Mouse (Mus musculus) c-Kit-positive CD71-negative TER-119-negative erythroid progenitor cells, embryonic 14.5 days (primary cell): Measurements from ENCODE around the gene Defb23.

Experiments
- DNase-seq: peaks from one replicate; pipeline ENCODE4 v3.0.0-alpha.2; 2013; ENCODE audit warnings: low read depth

The Defb23 gene

GRCm38 (mm10) chr2:152464570-152465150 lies at the start of gene Defb23:
Gene Defb23 (minus strand): TSS chr2:152464620.
- DNase-seq = no peak

DNA sequence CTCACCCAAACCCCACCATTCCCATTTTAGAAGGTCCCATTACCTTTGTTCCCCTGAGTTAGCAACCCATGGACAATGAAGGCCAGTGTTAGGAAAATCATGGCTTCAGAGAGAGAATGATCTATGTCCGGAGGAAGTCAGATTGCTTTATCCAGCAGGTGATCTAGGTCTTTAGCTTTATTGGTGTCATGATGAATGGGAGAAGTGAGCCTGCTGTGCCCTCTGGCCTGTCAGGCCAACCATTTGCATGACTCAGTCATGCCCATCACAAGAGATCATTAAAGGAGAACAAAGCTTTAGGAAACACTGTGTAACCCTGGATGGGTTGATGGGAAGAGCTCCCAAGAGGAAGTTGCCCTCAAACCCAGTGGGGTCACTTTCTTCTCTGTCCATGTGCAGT lies 47.2 kb upstream of the Defb23 start, which contains the start of gene Defb26:
TSS of gene Defb26 (minus strand) at position 101 of the 400 bp plus-strand sequence.
- DNase-seq = no peak

DNA sequence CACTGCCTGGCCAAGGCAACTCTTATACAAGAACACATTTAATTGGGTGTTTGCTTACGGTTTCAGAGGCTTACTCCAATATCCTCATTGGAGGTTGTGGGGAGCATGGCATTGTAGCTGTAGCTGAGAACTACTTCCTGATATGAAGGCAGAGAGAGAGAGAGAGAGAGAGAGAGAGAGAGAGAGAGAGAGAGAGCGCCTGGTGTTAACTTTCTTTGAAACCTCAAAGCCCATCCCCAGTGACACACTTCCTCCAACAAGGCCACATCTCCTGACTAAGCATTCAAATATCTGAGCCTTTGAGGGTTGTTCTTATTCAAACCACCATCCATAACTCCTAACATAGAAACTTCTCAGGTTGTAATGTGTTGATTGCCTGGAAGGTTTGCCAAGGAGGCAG lies 39.5 kb upstream of the Defb23 start:
- no peak for DNase-seq

DNA sequence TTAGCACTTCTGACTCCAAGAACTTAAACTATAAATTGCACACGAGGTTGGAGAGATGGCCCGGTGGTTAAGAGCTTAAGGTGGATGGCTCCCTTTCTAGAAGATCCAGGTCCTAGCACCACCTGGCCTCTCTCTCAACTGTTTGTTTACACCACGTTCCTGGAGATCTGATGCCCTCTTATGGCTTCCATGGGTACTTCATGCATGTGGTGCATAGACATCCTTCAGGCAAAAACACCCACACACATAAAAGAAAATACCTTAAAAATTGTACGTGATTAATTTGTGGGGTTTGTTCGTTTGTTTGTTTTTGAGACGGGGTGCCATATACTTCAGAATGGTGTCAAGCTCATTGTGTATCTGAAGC lies 36.4 kb upstream of the Defb23 start:
- no peak for DNase-seq

GRCm38 (mm10) chr2:152500204-152500862 lies 35.9 kb upstream of the Defb23 start:
- DNase-seq = no peak

- DNase-seq = no peak
Measured at GRCm38 (mm10) chr2:152498020-152498419, 33.6 kb upstream of the Defb23 start.

DNA sequence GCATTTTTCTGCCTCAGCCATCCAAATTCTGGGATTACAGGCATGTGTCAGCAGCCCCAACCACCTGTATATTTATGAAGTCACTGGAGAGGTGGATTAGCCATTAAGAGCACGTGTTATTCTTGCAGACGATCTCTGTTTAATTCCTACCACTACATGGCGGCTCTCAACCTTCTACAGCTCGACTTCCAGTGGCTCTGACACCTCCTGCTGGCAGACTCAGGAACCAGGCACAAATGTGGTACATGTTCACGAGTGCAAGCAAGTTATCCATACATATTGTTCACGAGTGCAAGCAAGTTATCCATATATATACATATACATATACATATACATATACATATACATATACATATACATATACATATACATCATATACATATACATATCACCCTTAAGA lies 28.7 kb upstream of the Defb23 start:
- DNase-seq = no peak

- DNase-seq = no peak
Measured at GRCm38 (mm10) chr2:152490038-152490437, 25.6 kb upstream of the Defb23 start, which contains the start of gene Defb22. Gene Defb22 (minus strand): TSS chr2:152490138.

DNA sequence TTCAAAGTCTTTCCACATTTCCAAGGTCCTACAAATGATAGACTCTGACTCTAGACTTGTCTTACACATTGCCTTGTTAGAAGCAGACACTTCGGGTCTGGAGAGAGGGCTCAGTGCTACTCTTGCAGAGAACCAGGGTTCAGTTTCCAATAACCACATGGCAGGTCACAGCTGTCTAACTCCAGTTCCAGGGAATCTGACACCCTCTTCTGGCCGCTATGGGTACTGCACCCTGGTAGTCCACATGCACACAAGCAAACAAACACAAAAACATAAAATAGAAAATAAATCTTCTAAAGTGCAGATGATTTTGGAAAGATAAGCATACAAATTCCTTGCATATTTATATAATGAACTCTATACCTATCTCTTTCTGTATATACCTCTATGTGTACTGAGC lies 22.6 kb upstream of the Defb23 start:
- DNase-seq = peak; percentile 23

GRCm38 (mm10) chr2:152481726-152482125 lies 17.3 kb upstream of the Defb23 start:
- DNase-seq = no peak

GRCm38 (mm10) chr2:152480881-152481280 lies 16.5 kb upstream of the Defb23 start:
- DNase-seq = no peak

DNA sequence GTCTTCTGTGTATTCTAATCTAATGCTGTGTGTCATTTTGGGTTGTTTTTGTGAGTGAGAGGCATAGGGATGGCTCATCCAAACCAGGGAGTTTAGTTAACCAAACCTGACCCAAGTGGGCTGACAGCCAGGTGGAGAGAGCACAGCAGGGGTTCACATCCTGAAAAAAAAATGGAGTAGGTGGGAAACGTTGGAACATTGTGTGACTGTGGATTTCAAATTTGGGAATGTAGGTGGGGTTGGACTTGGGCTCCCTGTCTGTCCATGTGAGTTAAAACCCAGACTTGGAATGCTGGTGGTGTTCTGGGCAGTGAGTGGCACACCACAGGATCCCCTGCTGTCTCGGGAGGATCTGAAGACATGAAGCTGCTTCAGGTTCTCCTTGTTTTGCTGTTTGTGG lies 12.3 kb upstream of the Defb23 start, which contains the start of gene Defb20:
TSS of gene Defb20 (plus strand) at position 301 of the 400 bp plus-strand sequence.
- DNase-seq = no peak

DNA sequence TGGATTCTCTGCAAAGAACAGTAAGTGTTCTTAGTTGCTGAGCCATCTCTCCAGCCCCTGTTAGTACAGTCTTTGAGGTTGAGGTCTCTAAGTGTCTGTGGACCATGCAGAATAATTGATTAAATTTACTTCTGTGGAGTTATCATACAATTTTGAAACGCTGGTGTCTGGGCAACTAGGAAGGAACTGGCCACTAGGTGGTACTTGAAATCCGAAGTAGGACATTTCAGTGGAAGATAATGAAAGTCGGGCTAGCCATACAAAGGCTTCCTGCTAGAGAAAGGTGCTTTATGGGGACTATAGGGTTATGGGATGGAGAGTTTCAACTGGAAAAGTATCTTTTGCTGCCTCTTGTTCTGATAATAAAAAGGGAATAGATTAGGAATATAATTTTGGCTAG lies 8.0 kb upstream of the Defb23 start:
- no peak for DNase-seq

GRCm38 (mm10) chr2:152470973-152471372 lies 6.6 kb upstream of the Defb23 start:
- DNase-seq = peak; percentile 49

- no peak for DNase-seq
Measured at GRCm38 (mm10) chr2:152459241-152459640, 5.2 kb downstream of the Defb23 start.

DNA sequence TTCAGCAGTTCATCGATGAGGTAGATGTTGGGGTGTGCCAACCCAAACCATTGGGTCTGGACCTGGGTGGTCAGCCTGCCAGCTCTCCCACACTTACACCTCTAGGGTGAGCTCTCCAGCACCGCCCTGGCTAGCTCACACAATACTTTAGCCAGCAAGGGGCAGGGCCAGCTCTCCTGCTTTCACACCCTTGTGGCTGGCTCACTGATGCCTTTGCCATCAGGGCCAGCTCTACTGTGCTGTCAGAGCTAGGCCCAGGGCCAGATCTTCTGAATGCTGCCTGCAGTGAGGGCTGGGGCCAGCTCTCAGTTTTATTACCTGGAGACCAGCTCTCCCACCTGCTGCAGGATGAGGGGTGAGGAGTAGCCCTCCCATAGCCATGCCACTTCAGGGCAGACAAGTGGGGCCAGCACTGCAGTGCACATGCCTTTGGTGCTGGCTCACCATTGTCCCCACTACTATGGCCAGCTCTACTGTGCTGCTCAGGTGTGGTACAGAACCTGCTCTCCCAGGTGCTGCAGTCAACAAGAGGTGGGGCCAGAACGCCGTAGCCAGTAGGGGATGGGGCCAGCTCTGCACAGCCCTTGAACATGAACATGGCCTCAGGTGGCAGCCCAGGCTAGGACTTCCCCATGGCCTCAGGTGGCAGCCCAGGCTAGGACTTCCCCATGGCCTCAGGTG lies 12.2 kb downstream of the Defb23 start:
- no peak for DNase-seq

GRCm38 (mm10) chr2:152450241-152450640 lies 14.2 kb downstream of the Defb23 start:
- DNase-seq = peak; percentile 66

GRCm38 (mm10) chr2:152447461-152447860 lies 17.0 kb downstream of the Defb23 start:
- no peak for DNase-seq

DNA sequence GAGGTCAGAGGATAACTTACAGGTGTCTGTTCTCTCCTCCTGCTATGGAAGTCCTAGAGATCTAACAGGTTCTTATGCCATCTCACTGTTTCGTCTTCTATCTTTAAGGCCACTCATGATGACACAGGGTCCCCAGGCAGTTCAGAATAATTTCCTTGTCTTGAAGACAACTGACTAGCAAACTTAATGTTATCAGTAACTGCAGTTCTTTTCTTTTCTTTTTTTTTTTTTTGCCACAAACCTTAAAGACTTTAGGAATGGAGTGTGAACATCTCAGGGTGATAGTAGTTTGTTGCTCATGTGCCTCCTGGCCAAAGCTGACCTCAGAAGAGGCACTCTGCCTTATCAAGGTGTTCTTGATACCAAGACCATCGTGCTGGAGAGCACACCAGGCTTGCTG lies 17.8 kb downstream of the Defb23 start:
- DNase-seq = no peak

- DNase-seq = no peak
Measured at GRCm38 (mm10) chr2:152443281-152443680, 21.1 kb downstream of the Defb23 start.

DNA sequence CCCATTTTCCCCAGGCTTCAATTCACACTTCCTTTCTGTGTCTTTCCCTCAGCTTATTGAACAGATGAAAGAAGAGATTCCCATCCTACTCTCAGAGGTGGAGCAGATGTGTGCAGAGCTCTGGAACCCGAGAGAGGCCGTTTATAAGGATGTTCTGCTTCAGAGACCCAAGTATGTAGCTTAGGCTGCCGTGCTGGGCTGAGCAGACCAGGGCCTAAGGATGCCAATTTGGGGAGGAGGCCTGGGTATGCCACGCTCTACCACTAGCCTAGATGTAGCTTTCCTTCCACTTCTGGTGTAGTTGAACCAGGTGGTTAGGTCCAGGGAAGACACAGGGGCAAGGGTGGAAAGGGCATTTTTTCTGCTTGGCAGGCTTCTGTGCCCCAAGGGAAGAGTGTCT lies 22.1 kb downstream of the Defb23 start:
- no peak for DNase-seq

GRCm38 (mm10) chr2:152439833-152440232 lies 24.6 kb downstream of the Defb23 start:
- DNase-seq = no peak

DNA sequence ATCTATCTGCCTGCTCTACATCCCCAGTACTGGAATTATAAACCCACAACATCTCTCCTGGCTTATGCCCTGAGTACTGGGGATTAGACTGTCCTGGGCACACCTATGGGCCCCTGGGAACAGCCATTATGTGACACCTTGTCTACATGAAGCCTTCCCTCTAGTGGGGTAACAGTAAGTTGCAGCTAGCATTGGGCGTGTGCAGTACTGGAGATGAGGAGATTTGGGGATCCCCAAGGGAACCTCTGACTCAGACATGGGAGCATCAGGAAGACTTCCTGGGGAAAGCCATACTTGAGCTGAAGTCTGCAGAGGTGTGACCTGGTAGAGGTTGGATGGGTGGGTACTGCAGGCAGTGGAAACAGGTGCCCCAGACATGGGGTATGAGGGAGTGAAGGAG lies 25.5 kb downstream of the Defb23 start:
- no peak for DNase-seq
